Mouse (Mus musculus) monocyte, adult 5-6 weeks (primary cell): ENCODE data around the gene Rhbdf1. TPM values are rescaled to one million over a fixed set of nuclear protein-coding genes. Genes with fewer than 3 reads are reported as not detected.

ENCODE experiments used
- ATAC-seq: fragments of 153-309, 156-312 bp; replicated peaks from 2 replicates; pipeline ENCODE4 v1.8.0; 2017; ENCODE audit warnings: mild to moderate bottlenecking; ENCODE audit not compliant: low TSS enrichment, insufficient number of reproducible peaks, severe bottlenecking, poor library complexity, low FRiP score
- total RNA-seq: library from RNA; stranded (forward); fragments of 200-1000, 200-491, 200-594 nt; gene quantifications from 3 replicates; pipeline ENCODE4 v1.2.3, GENCODE M21; 2017

Gene Rhbdf1
- total RNA-seq, 1 experiment from 2014 or later: 0.48 TPM

- 0 out of 2 replicates have a peak, but pooled peaks have one; percentile 31 for ATAC-seq
Observed at GRCm38 (mm10) chr11:32161922-32162804, 59.9 kb downstream of the Rhbdf1 start.

DNA sequence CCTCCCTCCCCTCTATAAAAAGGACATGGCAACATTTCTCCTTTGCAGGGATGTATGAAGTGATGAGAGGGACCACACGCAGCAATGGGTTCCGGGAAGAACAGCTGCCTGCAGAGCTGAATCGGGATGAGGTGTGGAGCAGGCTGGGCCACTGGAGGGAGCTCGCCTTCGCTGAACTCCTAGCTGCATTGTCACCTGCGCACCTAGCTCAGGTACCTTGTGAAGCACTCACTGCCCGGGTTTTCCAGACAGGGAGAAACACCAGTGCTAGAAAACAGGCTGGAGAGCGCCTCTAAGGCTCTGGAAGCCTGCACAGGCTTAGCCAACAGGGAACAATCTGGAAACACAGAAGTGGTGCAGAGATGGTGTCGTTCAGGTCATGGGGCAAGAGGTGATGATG, 60.6 kb downstream of the Rhbdf1 start:
- no peak for ATAC-seq

GRCm38 (mm10) chr11:32160341-32160740, 61.8 kb downstream of the Rhbdf1 start:
- no peak for ATAC-seq

Other genes starting within 250 kb of the Rhbdf1 start
- 1.2 to 2.1 TPM (median 1.9 TPM) in 3 replicates for gene Nsg2, start 221.8 kb downstream of the Rhbdf1 start, total RNA-seq
- gene Il9r, start 22.0 kb downstream of the Rhbdf1 start, total RNA-seq: 0.11 to 4.6 TPM (median 3.1 TPM) in 3 replicates
- gene Snrnp25, start 16.9 kb downstream of the Rhbdf1 start, total RNA-seq: 17.2 to 21.3 TPM (median 19.0 TPM) in 3 replicates
- gene Mpg, start 4.2 kb upstream of the Rhbdf1 start, total RNA-seq: 6.3 to 14.3 TPM (median 9.1 TPM) in 3 replicates
- 15.3 to 23.5 TPM (median 19.7 TPM) in 3 replicates for gene Nprl3, start 45.4 kb upstream of the Rhbdf1 start, total RNA-seq
- not detected in 3 replicates for gene Hba-x, start 54.1 kb upstream of the Rhbdf1 start, total RNA-seq
- gene Hba-a1, start 61.2 kb upstream of the Rhbdf1 start, total RNA-seq: 197 to 2,631 TPM (median 2,328 TPM) in 3 replicates
- gene Hbq1b, start 64.7 kb upstream of the Rhbdf1 start, total RNA-seq: 6.8 TPM in 1 of 3 replicates, not detected in the others
- 1,478 to 24,418 TPM (median 22,273 TPM) in 3 replicates for gene Hba-a2, start 74.2 kb upstream of the Rhbdf1 start, total RNA-seq
- gene Hbq1a, start 77.8 kb upstream of the Rhbdf1 start, total RNA-seq: not detected in 3 replicates
- 0.49 TPM in 1 of 3 replicates, not detected in the others for gene Sh3pxd2b, start 125.5 kb upstream of the Rhbdf1 start, total RNA-seq
- 1.4 to 4.3 TPM (median 2.6 TPM) in 3 replicates for gene Ubtd2, start 233.1 kb upstream of the Rhbdf1 start, total RNA-seq